Mouse (Mus musculus) hindbrain, embryonic 13.5 days (tissue): ENCODE data around the gene Trim31. TPM values are rescaled to one million over a fixed set of nuclear protein-coding genes. Genes with fewer than 3 reads are reported as not detected.

Experiments
- ATAC-seq: fragments of 200-750 bp; cut with Nextera tagmentation; 2 replicates; pipeline ENCODE4 v1.8.0; 2017; ENCODE audit warnings: moderate TSS enrichment; ENCODE audit not compliant: low FRiP score
- H3K27ac ChIP-seq: fragments of 300-500 bp; sonication (generic); 2 replicates; pipeline ENCODE4 v1.5.1; 2015; ENCODE audit warnings: inconsistent platforms, mild to moderate bottlenecking, moderate library complexity
- H3K27me3 ChIP-seq: fragments of 300-500 bp; sonication (generic); 2 replicates; pipeline ENCODE4 v1.6.1; 2015; ENCODE audit warnings: mild to moderate bottlenecking, inconsistent platforms
- H3K36me3 ChIP-seq: fragments of 300-500 bp; sonication (generic); 2 replicates; pipeline ENCODE4 v1.6.1; 2015; ENCODE audit warnings: mild to moderate bottlenecking, inconsistent platforms
- H3K4me1 ChIP-seq: fragments of 300-500 bp; sonication (generic); replicated peaks from 2 replicates; pipeline ENCODE4 v1.6.1; 2015; ENCODE audit warnings: inconsistent platforms
- H3K4me2 ChIP-seq: fragments of 300-500 bp; sonication (generic); 2 replicates; pipeline ENCODE4 v1.6.1; 2015; ENCODE audit warnings: inconsistent platforms, mild to moderate bottlenecking, moderate library complexity
- H3K4me3 ChIP-seq: fragments of 300-500 bp; sonication (generic); 2 replicates; pipeline ENCODE4 v1.5.1; 2015; ENCODE audit warnings: mild to moderate bottlenecking, inconsistent platforms
- H3K9ac ChIP-seq: fragments of 300-500 bp; sonication (generic); 2 replicates; pipeline ENCODE4 v1.6.1; 2015; ENCODE audit warnings: mild to moderate bottlenecking, inconsistent platforms
- H3K9me3 ChIP-seq: fragments of 300-500 bp; sonication (generic); 2 replicates; pipeline ENCODE4 v1.6.1; 2016; ENCODE audit warnings: inconsistent platforms
- WGBS: fragments of 180-500 bp; shearing (Covaris S2); methylation state at CpG from one replicate; pipeline ENCODE4 v1.1.7; 2015; 5-methylcytosine and 5-hydroxymethylcytosine counted together
- polyA plus RNA-seq: library from polyadenylated mRNA; unstranded; fragments of >200 nt; fragmentation: Nextera tagmentation; extraction: Ambion mirVana; gene quantifications from 2 replicates; pipeline ENCODE4 v1.2.1, GENCODE M21; 2015

The Trim31 gene
- polyA plus RNA-seq, 1 experiment from 2014 or later = not detected

- ATAC-seq = no peak
- WGBS = 86% methylated on average over 4 of the region's 4 CpGs
- Histone ChIP-seq H3K4me3 (no peak overlapping the region), H3K27me3 (no peaks in the 10 kb centered on the region), H3K36me3 (no peaks in the 10 kb centered on the region), H3K4me2 (no peak overlapping the region), H3K4me1 (no peaks in the 10 kb centered on the region), H3K27ac (no peak overlapping the region), H3K9me3 (no peaks in the 10 kb centered on the region), H3K9ac (no peak overlapping the region)
These were observed 33.2 kb downstream of the Trim31 start for GRCm38 (mm10) chr17:36931130-36931529.

DNA sequence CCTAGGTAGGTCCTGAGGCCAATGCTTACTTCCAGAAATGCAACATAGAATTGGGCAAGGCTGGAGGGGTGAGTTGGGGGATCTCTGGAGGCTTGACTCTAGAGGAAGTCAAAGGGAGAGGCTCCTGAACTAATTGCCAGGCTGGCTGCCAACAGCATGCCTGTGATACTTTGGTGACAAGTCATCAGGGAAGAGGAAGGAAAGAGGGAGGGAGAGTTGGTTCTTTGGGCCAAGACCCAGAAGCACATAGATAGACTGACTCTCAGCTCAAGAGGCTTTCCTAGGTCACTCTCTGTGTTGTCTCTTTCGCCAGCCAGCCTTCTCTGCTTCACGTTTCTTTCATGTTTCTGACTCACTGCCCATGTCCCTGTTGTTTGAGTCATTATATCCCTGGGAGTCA is 33.9 kb downstream of the Trim31 start:
- no peak for ATAC-seq
- Histone ChIP-seq H3K9ac (no peak overlapping the region), H3K27me3 (no peaks in the 10 kb centered on the region), H3K9me3 (no peaks in the 10 kb centered on the region), H3K36me3 (no peaks in the 10 kb centered on the region), H3K4me1 (no peaks in the 10 kb centered on the region), H3K27ac (no peak overlapping the region), H3K4me3 (no peak overlapping the region), H3K4me2 (no peak overlapping the region)
- 75% methylated on average over 2 of the region's 2 CpGs for WGBS

DNA sequence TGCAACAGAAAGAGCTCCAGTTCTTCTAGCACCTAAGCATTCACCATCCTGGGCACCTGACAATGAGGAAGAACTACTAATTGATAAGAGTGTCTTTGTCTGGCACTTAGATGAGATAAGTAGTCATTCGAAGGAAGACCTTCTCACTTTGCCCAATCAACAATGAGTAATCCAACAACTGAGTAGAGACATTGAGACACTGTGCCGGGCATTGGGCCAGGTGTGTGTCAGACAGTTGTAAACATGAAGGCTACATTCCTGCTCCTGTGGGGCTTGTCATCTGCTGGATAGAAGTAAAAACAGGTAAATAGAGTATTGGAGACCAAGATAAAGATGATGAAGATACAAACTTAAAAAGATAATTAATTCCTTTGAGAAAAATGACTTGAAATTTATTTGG is 40.1 kb downstream of the Trim31 start:
- H3K4me1 ChIP-seq = peaks cover 7% of the 10 kb centered on the region
- no peak overlapping the region for H3K4me2 ChIP-seq
- H3K27me3 ChIP-seq = peaks cover 32% of the 10 kb centered on the region
- no peaks in the 10 kb centered on the region for H3K9me3 ChIP-seq
- 85% methylated on average over 2 of the region's 2 CpGs for WGBS
- no peak overlapping the region for H3K4me3 ChIP-seq
- H3K27ac ChIP-seq = no peak overlapping the region
- H3K9ac ChIP-seq = no peak overlapping the region
- no peaks in the 10 kb centered on the region for H3K36me3 ChIP-seq
- ATAC-seq = no peak

DNA sequence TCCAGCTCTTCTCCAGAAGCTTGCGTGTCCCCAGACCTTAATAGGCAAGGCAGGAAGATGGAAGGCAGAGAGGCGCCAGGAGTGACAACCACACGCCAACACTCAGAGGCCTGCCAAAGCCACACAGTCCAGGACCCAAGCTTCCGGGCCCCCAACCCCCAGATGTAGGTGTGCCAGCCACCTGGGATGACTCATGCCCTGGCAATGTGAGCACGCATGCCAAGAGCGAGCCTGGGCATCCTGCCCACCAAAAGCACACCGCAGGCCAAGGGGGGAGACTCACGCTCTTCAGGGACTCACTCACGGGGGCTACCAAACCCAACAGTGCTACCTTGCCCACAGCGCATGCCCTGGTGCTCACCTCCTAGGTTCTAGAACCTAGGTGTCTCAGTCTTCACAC is 44.5 kb downstream of the Trim31 start:
- Histone ChIP-seq H3K4me1 (peaks cover 26% of the 10 kb centered on the region), H3K9ac (peak overlapping the region; percentile 66; the same call in 1 of the 2 replicates), H3K36me3 (no peaks in the 10 kb centered on the region), H3K4me3 (peak overlapping the region; percentile 43), H3K27me3 (peaks cover 63% of the 10 kb centered on the region), H3K27ac (no peak overlapping the region), H3K9me3 (no peaks in the 10 kb centered on the region), H3K4me2 (peak overlapping the region; percentile 76)
- WGBS = 62% methylated on average over 10 of the region's 10 CpGs
- no peak for ATAC-seq

DNA sequence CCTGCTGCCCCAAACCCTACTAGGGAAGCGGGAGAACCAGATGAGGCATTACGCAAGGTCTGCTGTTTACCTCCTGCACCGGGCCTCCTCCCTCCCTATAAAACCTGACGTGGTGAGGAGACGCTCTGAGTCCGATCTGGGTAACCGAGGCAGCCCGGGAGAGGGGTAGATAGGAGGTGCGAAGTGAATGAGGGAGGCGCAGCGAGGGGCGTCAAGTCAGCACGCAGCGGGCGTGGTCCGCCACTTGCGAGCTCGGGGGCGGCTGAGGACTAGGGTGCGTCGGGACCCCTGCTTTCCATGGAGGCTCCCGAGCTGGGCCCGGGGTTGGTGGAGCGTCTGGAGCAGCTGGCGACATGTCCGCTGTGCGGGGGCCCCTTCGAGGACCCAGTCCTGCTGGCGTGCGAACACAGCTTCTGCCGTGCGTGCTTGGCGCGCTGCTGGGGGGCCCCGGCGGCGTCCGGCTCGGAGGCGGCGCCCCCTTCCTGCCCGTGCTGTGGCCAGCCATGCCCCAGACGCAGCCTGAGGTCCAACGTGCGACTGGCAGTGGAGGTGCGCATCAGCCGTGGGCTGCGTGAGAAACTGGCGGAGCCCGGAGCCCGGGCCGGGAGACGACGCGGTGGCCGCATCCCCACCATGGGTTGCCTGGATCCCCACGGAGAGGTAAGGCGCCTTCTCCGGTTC is 45.0 kb downstream of the Trim31 start, which contains the start of gene Rnf39:
Gene Rnf39, plus strand, starts transcription at position 128 of the 681 bp plus-strand sequence.
- Histone ChIP-seq H3K27me3 (peaks cover 63% of the 10 kb centered on the region), H3K9ac (peak within 1 kb of the TSS; percentile 66), H3K36me3 (no peaks in the 10 kb centered on the region), H3K4me3 (peak within 1 kb of the TSS; percentile 43), H3K4me1 (peaks cover 32% of the 10 kb centered on the region), H3K27ac (no peak within 1 kb of the TSS), H3K9me3 (no peaks in the 10 kb centered on the region), H3K4me2 (peak within 1 kb of the TSS; percentile 76)
- WGBS = 3% methylated on average over 59 of the region's 59 CpGs
- ATAC-seq = no peak

DNA sequence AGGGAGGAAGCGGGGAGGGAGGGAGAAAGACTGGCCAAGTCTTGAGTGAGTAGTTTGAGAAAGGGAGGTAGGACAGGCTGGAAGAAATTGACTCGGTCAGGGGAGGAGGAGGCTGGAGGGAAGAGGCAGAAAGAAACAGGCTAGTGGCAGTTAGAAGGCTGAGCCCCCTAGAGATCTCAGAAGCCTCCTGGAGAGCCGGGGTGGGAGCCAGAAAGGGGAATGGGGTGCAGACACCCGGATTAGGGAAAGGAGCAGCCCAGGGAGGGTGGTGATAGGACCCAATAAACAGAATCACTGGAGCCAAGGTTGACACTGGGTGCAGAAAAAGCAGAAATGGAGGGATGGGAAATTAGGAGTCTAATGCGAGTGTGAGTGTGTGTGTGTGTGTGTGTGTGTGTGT is 45.8 kb downstream of the Trim31 start:
- H3K9ac ChIP-seq = no peak overlapping the region
- no peaks in the 10 kb centered on the region for H3K9me3 ChIP-seq
- ATAC-seq = no peak
- H3K27ac ChIP-seq = no peak overlapping the region
- 34% methylated on average over 5 of the region's 5 CpGs for WGBS
- peaks cover 33% of the 10 kb centered on the region for H3K4me1 ChIP-seq
- peak overlapping the region; percentile 76; the same call in 1 of the 2 replicates for H3K4me2 ChIP-seq
- H3K36me3 ChIP-seq = peaks cover 5% of the 10 kb centered on the region
- peaks cover 63% of the 10 kb centered on the region for H3K27me3 ChIP-seq
- H3K4me3 ChIP-seq = no peak overlapping the region; the same call in 1 of the 2 replicates

DNA sequence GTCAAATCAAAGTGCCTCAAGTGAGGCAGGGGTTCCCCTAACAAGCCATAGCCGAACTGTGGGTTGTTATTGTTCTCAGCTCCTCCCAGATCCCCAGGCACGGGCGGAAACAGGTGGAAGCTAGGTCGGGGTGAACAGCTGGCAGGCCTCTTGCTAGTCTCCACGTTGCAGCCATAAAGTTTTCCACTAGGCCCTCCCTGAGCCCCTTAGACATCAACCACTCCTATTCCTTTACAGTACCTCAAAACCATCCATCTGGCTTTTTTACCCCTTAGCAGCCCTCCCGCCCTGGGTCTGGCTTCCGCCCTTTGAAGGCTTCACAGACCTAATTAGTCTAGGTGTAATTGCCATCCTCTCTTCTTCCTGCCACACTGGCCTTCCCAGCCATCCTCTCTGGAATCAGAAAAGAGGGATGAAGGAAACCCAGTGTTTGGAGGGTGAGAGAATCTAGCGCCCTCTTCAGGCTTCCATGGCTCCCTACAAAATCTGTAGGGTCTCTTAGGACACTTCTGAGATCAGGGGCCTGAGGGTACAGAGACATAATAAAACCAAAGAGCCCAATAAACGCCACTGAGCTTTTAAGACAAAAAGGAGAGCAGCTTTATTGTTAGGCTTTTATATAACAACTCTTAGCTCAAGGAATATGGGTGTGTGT is 46.3 kb downstream of the Trim31 start:
- 36% methylated on average over 7 of the region's 9 CpGs for WGBS

GRCm38 (mm10) chr17:36947051-36947819 is 49.3 kb downstream of the Trim31 start:
- under 1% methylated on average over 62 of the region's 62 CpGs for WGBS
- peaks cover 47% of the 10 kb centered on the region for H3K4me1 ChIP-seq

More for the DNA sequence above, 46.3 kb downstream of the Trim31 start:
- Histone ChIP-seq H3K27ac (no peak overlapping the region), H3K4me2 (no peak overlapping the region), H3K9me3 (no peaks in the 10 kb centered on the region), H3K36me3 (peaks cover 10% of the 10 kb centered on the region), H3K27me3 (peaks cover 60% of the 10 kb centered on the region), H3K4me1 (peaks cover 33% of the 10 kb centered on the region), H3K9ac (no peak overlapping the region), H3K4me3 (no peak overlapping the region)
- ATAC-seq = no peak

GRCm38 (mm10) chr17:36948286-36948685 is 50.4 kb downstream of the Trim31 start:
- no peaks in the 10 kb centered on the region for H3K9me3 ChIP-seq
- H3K27ac ChIP-seq = 0 out of 2 replicates have a peak overlapping the region, but pooled peaks have one; percentile 30
- H3K4me2 ChIP-seq = no peak overlapping the region
- ATAC-seq = no peak
- peaks cover 38% of the 10 kb centered on the region for H3K4me1 ChIP-seq
- no peak overlapping the region for H3K9ac ChIP-seq
- peaks cover 15% of the 10 kb centered on the region for H3K36me3 ChIP-seq
- no peak overlapping the region for H3K4me3 ChIP-seq
- WGBS = 71% methylated on average over 1 of the region's 1 CpGs
- H3K27me3 ChIP-seq = peaks cover 29% of the 10 kb centered on the region

More at GRCm38 (mm10) chr17:36947051-36947819, 49.3 kb downstream of the Trim31 start:
- ATAC-seq = peak; percentile 64
- Histone ChIP-seq H3K27me3 (peaks cover 39% of the 10 kb centered on the region), H3K9ac (peak overlapping the region; percentile 87), H3K36me3 (peaks cover 15% of the 10 kb centered on the region), H3K4me3 (peak overlapping the region; percentile 58), H3K27ac (peak overlapping the region; percentile 84), H3K9me3 (no peaks in the 10 kb centered on the region), H3K4me2 (peak overlapping the region; percentile 90)

- Histone ChIP-seq H3K36me3 (peaks cover 15% of the 10 kb centered on the region), H3K9me3 (no peaks in the 10 kb centered on the region), H3K9ac (no peak overlapping the region), H3K4me2 (no peak overlapping the region), H3K27ac (no peak overlapping the region), H3K4me1 (peaks cover 35% of the 10 kb centered on the region), H3K4me3 (no peak overlapping the region), H3K27me3 (peaks cover 19% of the 10 kb centered on the region)
- 95% methylated on average over 8 of the region's 8 CpGs for whole genome bisulfite sequencing
- no peak for ATAC-seq
These were observed 51.3 kb downstream of the Trim31 start for GRCm38 (mm10) chr17:36949265-36949664.

DNA sequence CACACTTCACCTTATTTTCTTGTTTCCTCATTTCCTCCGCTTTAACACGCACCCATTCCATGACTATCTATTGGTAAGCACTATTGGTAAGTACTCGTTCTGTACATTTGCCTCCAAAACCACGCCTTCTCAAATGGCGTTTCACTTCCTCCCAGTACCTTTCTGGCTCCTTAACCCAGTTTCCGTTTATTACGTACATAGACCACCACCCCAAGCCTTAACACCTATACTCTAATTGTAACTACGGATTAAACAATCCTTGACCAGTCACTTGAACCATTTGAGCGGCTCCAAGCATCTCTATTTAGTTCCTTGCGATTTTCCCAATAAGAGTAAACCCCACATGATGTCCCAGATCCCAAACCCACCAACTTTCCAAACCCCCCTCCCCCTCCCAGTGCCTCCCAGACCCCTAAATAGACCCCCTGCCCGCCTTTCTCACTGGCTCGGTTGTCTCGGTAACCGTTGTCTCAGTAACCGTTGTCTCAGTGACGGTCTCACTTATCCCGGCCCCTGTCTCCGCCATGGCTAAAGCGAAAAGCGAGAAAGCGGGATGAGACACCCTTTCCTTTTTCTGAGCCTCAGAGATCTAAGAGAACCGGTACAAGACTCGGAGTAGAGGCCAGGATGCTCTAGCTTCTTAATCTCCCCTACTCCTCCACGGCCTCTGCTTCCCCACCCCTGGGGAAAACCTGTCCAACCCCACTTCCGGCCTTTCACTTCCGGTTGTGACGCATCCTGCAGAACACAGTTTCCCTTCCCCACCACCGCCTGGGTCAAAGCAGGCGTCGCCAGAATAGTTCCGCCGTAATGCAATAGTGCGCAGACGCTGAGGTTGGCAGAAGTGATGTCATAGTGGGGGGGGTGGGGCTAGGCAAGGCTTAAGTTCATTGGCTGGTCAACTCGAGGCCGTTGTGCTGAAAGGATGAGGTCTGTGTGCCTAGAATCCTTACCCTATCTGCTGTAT is 53.3 kb downstream of the Trim31 start, which contains the start of gene Ppp1r11:
Gene Ppp1r11, minus strand, starts transcription at position 761 of the 967 bp plus-strand sequence.
- peak; percentile 95 for ATAC-seq
- H3K9ac ChIP-seq = peak within 1 kb of the TSS; percentile 80
- H3K27ac ChIP-seq = peak within 1 kb of the TSS; percentile 92
- H3K9me3 ChIP-seq = no peaks in the 10 kb centered on the region
- peaks cover 28% of the 10 kb centered on the region for H3K4me1 ChIP-seq
- peaks cover 19% of the 10 kb centered on the region for H3K36me3 ChIP-seq
- WGBS = 2% methylated on average over 36 of the region's 36 CpGs
- H3K4me2 ChIP-seq = peak within 1 kb of the TSS; percentile 81
- peak within 1 kb of the TSS; percentile 69 for H3K4me3 ChIP-seq
- H3K27me3 ChIP-seq = no peaks in the 10 kb centered on the region
